Mouse (Mus musculus) heart, embryonic 11.5 days (tissue): Measurements from ENCODE around the gene Marcksl1. TPM values are rescaled to one million over a fixed set of nuclear protein-coding genes. Genes with fewer than 3 reads are reported as not detected.
"Not testable (repeated sequence)": the region's sequence is repeated elsewhere in the genome, so short reads cannot be mapped to it uniquely, and the experiment has no call there.

Source experiments
- ATAC-seq: fragments of 200-750 bp; cut with Nextera tagmentation; replicated peaks from 2 replicates; pipeline ENCODE4 v1.8.0; 2017; ENCODE audit warnings: moderate library complexity; ENCODE audit not compliant: insufficient number of reproducible peaks, low FRiP score, low TSS enrichment
- H3K27ac ChIP-seq: fragments of 300-500 bp; sonication (generic); 2 replicates; pipeline ENCODE4 v1.5.1; 2014; ENCODE audit warnings: mild to moderate bottlenecking, low read depth, low read length
- H3K27me3 ChIP-seq: fragments of 300-500 bp; sonication (generic); 2 replicates; pipeline ENCODE4 v1.6.1; 2014; ENCODE audit warnings: mild to moderate bottlenecking, low read length, mixed read lengths; ENCODE audit not compliant: control insufficient read depth, insufficient read depth
- H3K36me3 ChIP-seq: fragments of 300-500 bp; sonication (generic); 2 replicates; pipeline ENCODE4 v1.6.1; 2014; ENCODE audit warnings: mild to moderate bottlenecking, low read length, moderate library complexity, mixed read lengths; ENCODE audit not compliant: control insufficient read depth, insufficient read depth
- H3K4me1 ChIP-seq: fragments of 300-500 bp; sonication (generic); 2 replicates; pipeline ENCODE4 v1.6.1; 2014; ENCODE audit warnings: low read length; ENCODE audit not compliant: control insufficient read depth, insufficient read depth
- H3K4me2 ChIP-seq: fragments of 300-500 bp; sonication (generic); 2 replicates; pipeline ENCODE4 v1.6.1; 2014; ENCODE audit warnings: mild to moderate bottlenecking, moderate library complexity
- H3K4me3 ChIP-seq: fragments of 300-500 bp; sonication (generic); 2 replicates; pipeline ENCODE4 v1.5.1; 2014; ENCODE audit warnings: low read depth, low read length
- H3K9ac ChIP-seq: fragments of 300-500 bp; sonication (generic); 2 replicates; pipeline ENCODE4 v1.6.1; 2014; ENCODE audit warnings: mild to moderate bottlenecking, low read depth, low read length, moderate library complexity
- H3K9me3 ChIP-seq: fragments of 300-500 bp; sonication (generic); replicated peaks from 2 replicates; pipeline ENCODE4 v1.6.1; 2016; ENCODE audit warnings: low read length; ENCODE audit not compliant: control insufficient read depth
- WGBS: fragments of 180-500 bp; shearing (Covaris S2); extraction: QIAGEN DNeasy Blood & Tissue Kit; methylation state at CpG from one replicate; pipeline ENCODE4 v1.1.7; 2014; ENCODE audit not compliant: insufficient replicate concordance; 5-methylcytosine and 5-hydroxymethylcytosine counted together
- polyA plus RNA-seq: library from polyadenylated mRNA; unstranded; fragments of >200 nt; fragmentation: Nextera tagmentation; extraction: Ambion mirVana; gene quantifications from 2 replicates; pipeline ENCODE4 v1.2.1, GENCODE M21; 2014

Gene Marcksl1
- polyA plus RNA-seq, 1 experiment from 2014 or later = 506 TPM

- Histone ChIP-seq H3K36me3 (peaks cover 11% of the 10 kb centered on the region; the same call in 1 of the 2 replicates), H3K27ac (peak overlapping the region; percentile 96), H3K27me3 (no peaks in the 10 kb centered on the region), H3K9me3 (no peaks in the 10 kb centered on the region), H3K9ac (peak overlapping the region; percentile 100), H3K4me1 (peaks cover 3% of the 10 kb centered on the region; the same call in 1 of the 2 replicates), H3K4me3 (peak overlapping the region; percentile 98), H3K4me2 (peak overlapping the region; percentile 78)
- under 1% methylated on average over 32 of the region's 35 CpGs for WGBS
- ATAC-seq = peak; percentile 46; the same call in 1 of the 2 replicates
Measured at GRCm38 (mm10) chr4:129514300-129514898, 1.0 kb downstream of the Marcksl1 start.

GRCm38 (mm10) chr4:129516925-129517324 lies 3.5 kb downstream of the Marcksl1 start:
- no peaks in the 10 kb centered on the region for H3K27me3 ChIP-seq
- H3K4me1 ChIP-seq = no peaks in the 10 kb centered on the region
- no peak overlapping the region for H3K4me3 ChIP-seq
- peaks cover 26% of the 10 kb centered on the region for H3K36me3 ChIP-seq
- H3K9ac ChIP-seq = no peak overlapping the region
- no peak for ATAC-seq
- no peak overlapping the region for H3K4me2 ChIP-seq
- H3K9me3 ChIP-seq = no peaks in the 10 kb centered on the region
- 43% methylated on average over 2 of the region's 2 CpGs for WGBS
- no peak overlapping the region for H3K27ac ChIP-seq

- Histone ChIP-seq H3K36me3 (peaks cover 38% of the 10 kb centered on the region), H3K4me1 (no peaks in the 10 kb centered on the region), H3K27ac (no peak overlapping the region), H3K9ac (no peak overlapping the region), H3K4me2 (no peak overlapping the region), H3K27me3 (no peaks in the 10 kb centered on the region), H3K4me3 (no peak overlapping the region), H3K9me3 (no peaks in the 10 kb centered on the region)
- WGBS = 85% methylated on average over 8 of the region's 8 CpGs
- ATAC-seq = no peak
Measured at GRCm38 (mm10) chr4:129518519-129518918, 5.1 kb downstream of the Marcksl1 start.

- no peak for ATAC-seq
- no peaks in the 10 kb centered on the region for H3K9me3 ChIP-seq
- no peak overlapping the region for H3K27ac ChIP-seq
- H3K36me3 ChIP-seq = peaks cover 40% of the 10 kb centered on the region
- no peaks in the 10 kb centered on the region for H3K4me1 ChIP-seq
- H3K4me3 ChIP-seq = no peak overlapping the region
- H3K4me2 ChIP-seq = no peak overlapping the region
- no peak overlapping the region for H3K9ac ChIP-seq
- 83% methylated on average over 5 of the region's 5 CpGs for WGBS
- no peaks in the 10 kb centered on the region for H3K27me3 ChIP-seq
Measured at GRCm38 (mm10) chr4:129525338-129525737, 12.0 kb downstream of the Marcksl1 start.

GRCm38 (mm10) chr4:129525889-129526288 lies 12.5 kb downstream of the Marcksl1 start:
- Histone ChIP-seq H3K36me3 (peaks cover 41% of the 10 kb centered on the region), H3K4me2 (no peak overlapping the region), H3K27ac (no peak overlapping the region), H3K9me3 (no peaks in the 10 kb centered on the region), H3K4me1 (no peaks in the 10 kb centered on the region), H3K9ac (no peak overlapping the region), H3K27me3 (no peaks in the 10 kb centered on the region), H3K4me3 (no peak overlapping the region)
- 89% methylated on average over 3 of the region's 3 CpGs for WGBS
- no peak for ATAC-seq

GRCm38 (mm10) chr4:129528901-129529300 lies 15.5 kb downstream of the Marcksl1 start:
- not testable (repeated sequence) for H3K4me1 ChIP-seq, H3K9me3 ChIP-seq, H3K9ac ChIP-seq, H3K27ac ChIP-seq, H3K4me2 ChIP-seq, ATAC-seq, H3K27me3 ChIP-seq, H3K4me3 ChIP-seq
- H3K36me3 ChIP-seq = peaks cover 29% of the 10 kb centered on the region
- 87% methylated on average over 5 of the region's 6 CpGs for whole genome bisulfite sequencing

GRCm38 (mm10) chr4:129540012-129540411 lies 26.6 kb downstream of the Marcksl1 start:
- H3K27me3 ChIP-seq = no peaks in the 10 kb centered on the region
- no peaks in the 10 kb centered on the region for H3K9me3 ChIP-seq
- no peak for ATAC-seq
- H3K27ac ChIP-seq = no peak overlapping the region
- H3K4me3 ChIP-seq = no peak overlapping the region
- H3K9ac ChIP-seq = no peak overlapping the region
- H3K36me3 ChIP-seq = no peaks in the 10 kb centered on the region; the same call in 1 of the 2 replicates
- peaks cover 13% of the 10 kb centered on the region; the same call in 1 of the 2 replicates for H3K4me1 ChIP-seq
- WGBS = 87% methylated on average over 6 of the region's 6 CpGs
- no peak overlapping the region for H3K4me2 ChIP-seq

GRCm38 (mm10) chr4:129541868-129542591 lies 28.6 kb downstream of the Marcksl1 start:
- Histone ChIP-seq H3K9me3 (no peaks in the 10 kb centered on the region), H3K4me2 (peak overlapping the region; percentile 80), H3K9ac (peak overlapping the region; percentile 89), H3K36me3 (no peaks in the 10 kb centered on the region; the same call in 1 of the 2 replicates), H3K27me3 (no peaks in the 10 kb centered on the region), H3K27ac (peak overlapping the region; percentile 77; the same call in 1 of the 2 replicates), H3K4me3 (peak overlapping the region; percentile 90), H3K4me1 (peaks cover 13% of the 10 kb centered on the region; the same call in 1 of the 2 replicates)
- under 1% methylated on average over 30 of the region's 30 CpGs for WGBS
- ATAC-seq = no peak
